Mouse (Mus musculus): ENCODE data around the gene Zfp648.

Gene Zfp648

GRCm38 (mm10) chr1:154223807-154224207, 22.8 kb downstream of the Zfp648 start:
- no peak for DNase-seq

GRCm38 (mm10) chr1:154232594-154232993, 31.6 kb downstream of the Zfp648 start:
- DNase-seq, result no peak

GRCm38 (mm10) chr1:154233033-154233432, 32.0 kb downstream of the Zfp648 start:
- DNase-seq, result no peak

- no peak for DNase-seq
Observed at GRCm38 (mm10) chr1:154234814-154235213, 33.8 kb downstream of the Zfp648 start.

- DNase-seq, result no peak
Observed at GRCm38 (mm10) chr1:154238876-154239275, 37.9 kb downstream of the Zfp648 start.

GRCm38 (mm10) chr1:154251186-154251585, 50.2 kb downstream of the Zfp648 start:
- no peak for DNase-seq

- no peak for DNase-seq
Observed at GRCm38 (mm10) chr1:154252739-154253138, 51.8 kb downstream of the Zfp648 start.
